Mouse (Mus musculus) B cell, adult 2 months (primary cell): Measurements from ENCODE around the gene Sirt6.

Source experiments
- DNase-seq, 2 experiments: peaks; one replicate each; pipeline ENCODE4 v3.0.0; 2022

The Sirt6 gene

DNA sequence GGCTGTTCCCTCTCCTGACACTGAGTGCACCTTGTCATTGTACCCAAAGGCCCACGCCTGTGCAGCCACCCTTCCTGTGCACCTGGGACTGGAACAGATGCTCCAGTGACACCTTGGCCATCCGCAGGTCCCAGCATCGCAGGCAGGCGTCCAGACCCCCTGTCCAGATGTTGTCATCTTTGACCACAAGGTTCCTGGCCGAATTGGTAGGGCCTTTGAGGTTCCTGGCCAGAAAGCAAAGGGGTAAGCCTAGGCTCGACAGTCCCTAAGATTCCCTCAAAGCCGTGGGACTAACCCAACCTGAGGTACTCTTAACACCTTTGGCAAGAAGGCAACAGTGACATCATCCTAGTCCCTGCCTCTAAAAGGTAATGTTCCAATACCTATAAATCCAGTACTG, 35.0 kb downstream of the Sirt6 start:
- no peak for DNase-seq

DNA sequence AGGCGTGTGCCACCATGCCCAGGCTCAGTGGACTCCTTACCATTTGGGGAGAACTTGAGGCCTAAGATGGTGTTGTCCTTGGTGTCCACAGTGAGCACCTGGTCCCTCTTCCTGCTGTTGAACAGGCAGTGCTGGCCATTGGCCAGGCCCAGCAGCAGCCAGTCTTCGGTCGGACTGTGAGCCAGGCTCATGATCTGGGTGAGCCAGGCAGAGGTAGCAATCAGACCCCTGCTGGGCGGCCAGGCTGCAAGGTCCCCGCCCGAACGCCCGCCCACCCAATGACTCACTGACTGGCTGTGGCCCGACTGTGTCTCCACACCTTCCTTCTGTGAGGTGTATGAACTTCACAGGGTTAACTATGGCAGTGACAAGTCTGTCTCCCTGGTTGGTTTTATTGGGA, 35.8 kb downstream of the Sirt6 start:
- DNase-seq, result no peak

GRCm38 (mm10) chr10:81588739-81589138, 38.9 kb downstream of the Sirt6 start:
- no peak for DNase-seq

DNA sequence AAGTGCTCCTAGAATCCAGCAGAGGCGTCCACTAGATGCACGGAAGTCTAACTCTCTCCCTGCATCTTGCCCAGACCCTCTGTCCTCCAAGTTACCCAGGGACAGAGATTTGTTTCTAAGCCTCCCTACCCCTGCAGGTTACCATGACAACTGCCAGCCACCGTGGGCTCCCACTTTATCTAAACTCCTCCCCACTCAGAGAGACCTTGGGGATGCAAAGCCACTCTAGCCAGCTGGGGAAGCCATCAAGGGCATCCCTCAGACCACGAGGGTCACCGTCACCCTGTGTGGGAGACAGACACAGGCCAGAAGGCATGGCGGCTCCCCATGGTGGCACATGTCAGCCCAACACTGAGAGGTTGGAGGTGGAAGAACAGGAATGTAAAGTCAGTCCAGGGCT, 44.2 kb downstream of the Sirt6 start:
- no peak for DNase-seq

DNA sequence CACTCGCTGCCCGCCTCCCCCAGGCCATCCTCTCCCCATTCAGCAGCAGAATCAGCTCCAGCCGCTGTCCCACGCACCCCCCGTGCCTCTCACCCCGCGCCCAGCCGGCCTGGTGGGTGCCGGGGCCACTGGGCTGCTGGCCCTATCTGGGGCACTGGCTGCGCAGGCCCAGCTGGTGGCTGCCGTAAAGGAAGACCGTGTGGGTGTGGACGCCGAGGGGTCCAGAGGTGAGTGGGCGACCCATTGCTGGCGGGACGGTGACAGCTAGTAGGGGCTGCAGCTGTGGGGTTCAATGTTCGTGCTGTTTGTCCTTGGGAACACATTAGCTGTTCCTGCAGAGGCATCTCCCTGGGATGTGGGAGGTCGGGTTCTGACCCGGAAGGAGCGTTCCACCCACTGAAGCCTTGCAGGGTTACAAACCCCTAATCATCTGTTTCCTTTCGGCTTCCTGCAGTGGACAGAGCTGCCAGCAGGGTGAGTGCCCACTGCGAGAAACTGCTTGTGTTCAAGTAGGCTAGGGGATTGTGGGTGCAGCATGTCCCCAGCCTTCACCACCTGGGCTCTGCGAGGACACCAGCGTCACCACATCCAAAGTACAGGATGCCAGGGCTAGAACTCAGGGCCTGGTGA, 47.0 kb downstream of the Sirt6 start:
- DNase-seq, result peak; percentile 56 to 59

GRCm38 (mm10) chr10:81579967-81580366, 47.6 kb downstream of the Sirt6 start:
- no peak for DNase-seq

DNA sequence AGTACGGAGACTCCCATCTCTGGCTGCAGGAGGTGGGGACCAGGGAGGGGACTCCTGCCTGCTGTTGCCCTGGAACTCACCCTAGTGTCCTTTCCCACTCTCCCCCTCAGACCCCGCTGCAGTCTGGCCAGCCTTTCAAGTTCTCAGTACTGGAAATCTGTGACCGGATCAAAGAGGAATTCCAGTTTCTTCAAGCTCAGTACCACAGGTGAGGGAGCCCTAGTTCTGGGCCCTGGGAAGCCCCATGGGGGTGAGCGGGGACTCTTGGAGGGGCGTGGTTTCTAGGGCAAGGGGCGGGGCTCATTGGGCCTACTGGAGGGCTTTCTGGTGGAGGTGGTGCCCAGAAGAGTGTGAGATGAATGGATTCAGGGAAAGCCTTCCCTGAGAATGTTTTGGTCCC, 51.9 kb downstream of the Sirt6 start:
- peak; percentile 61 to 64 for DNase-seq

DNA sequence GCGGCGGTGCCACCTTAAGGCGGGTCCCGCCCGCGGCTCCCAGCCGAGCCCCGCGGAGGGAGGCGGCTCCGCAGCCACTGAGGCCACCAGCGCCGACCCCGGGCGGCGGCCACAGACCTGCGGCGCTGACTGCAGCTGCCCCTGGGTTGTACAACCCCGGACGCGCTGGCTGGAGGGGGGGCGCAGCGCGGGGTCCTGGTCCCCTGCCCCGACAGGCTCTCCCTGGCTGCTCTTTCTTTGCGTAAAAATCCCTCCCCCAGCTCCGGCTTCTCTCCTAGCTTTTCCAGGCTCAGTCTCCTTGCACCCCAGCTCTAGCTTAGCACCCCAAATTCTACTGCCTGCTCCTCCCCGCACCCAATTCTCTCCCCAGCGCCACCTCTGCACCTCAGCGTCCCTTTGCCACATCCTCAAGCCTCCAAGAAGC, 52.4 kb downstream of the Sirt6 start:
- DNase-seq, result peak in 1 of 2 experiments; percentile 41

- DNase-seq, result no peak
Observed at GRCm38 (mm10) chr10:81574081-81575056, 53.2 kb downstream of the Sirt6 start, which contains the start of gene Tle2. TSS of gene Tle2 (plus strand) at chr10:81574561.

GRCm38 (mm10) chr10:81572975-81573374, 54.6 kb downstream of the Sirt6 start:
- no peak for DNase-seq

- no peak for DNase-seq
Observed at GRCm38 (mm10) chr10:81572133-81572671, 55.4 kb downstream of the Sirt6 start.
